Comparison of ENCODE assay signal across 9 mouse cellular contexts in the genomic region with DNA sequence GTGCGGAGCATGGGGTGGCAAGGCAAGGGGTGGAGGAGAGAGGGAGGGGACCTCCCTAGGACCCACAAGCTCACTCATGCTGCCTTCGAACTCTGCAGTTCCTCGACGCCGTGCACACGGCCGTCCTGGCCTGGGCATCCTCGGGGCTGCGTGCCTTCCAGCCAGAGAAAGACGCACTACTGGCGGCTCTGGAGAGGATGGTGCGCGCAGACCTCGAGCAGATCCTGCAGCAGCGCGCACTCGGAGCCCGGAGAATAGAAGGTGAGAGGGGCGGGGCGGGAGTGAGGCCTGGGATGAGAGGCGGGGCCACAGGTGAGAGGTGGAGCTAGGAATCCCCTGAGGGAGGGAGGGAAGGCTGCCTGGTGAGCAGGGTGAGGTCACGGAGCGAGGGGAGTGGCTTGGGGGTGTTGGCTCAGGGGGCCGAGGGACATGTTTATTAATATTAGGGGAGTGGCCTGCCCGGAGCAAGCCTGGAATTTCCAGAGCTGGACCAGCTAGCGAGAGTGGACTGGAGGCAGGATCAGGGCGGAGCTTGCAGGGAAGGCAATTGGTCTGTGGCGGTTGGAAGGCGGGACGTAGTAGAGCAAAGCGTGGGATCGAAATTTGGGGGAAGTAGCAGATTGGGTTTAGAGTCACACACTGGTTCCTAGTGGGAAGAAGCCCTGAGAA. TPM values are rescaled to one million over a fixed set of nuclear protein-coding genes. Genes with fewer than 3 reads are reported as not detected.
A peak's percentile ranks its signal among the peaks of the same experiment; 100 is the strongest.
DNase-seq lines count a peak whose midpoint lies in the region; ATAC-seq and TF ChIP-seq lines count a peak whose summit lies in the region.
"Had no signal": no experiment of that assay in that cellular context is flagged by ENCODE, and none has a peak within 500 bp of the region (broad histone marks: within the 10 kb centered on the region; RNA-seq: fewer than 3 reads in every experiment).

No protein-coding gene starts in this region.

- peak overlapping the region; percentile 51 for H3K9ac ChIP-seq in embryonic facial prominence, embryonic 11.5 days (replicated peaks; ENCODE audit: low read length)
- peak overlapping the region; percentile 25; the same call in 1 of the 2 replicates for H3K9ac ChIP-seq in heart, embryonic 12.5 days
- H3K9ac ChIP-seq in kidney, embryonic 15.5 days, result peak overlapping the region; percentile 41; the same call in 1 of the 2 replicates

- H3K4me2 ChIP-seq in embryonic facial prominence, embryonic 11.5 days (ENCODE audit: low read depth, low read length), result peak overlapping the region; percentile 76
- H3K4me2 ChIP-seq in heart, embryonic 12.5 days, result peak overlapping the region; percentile 67
- peak overlapping the region; percentile 66 for H3K4me2 ChIP-seq in kidney, embryonic 15.5 days

- TF ChIP-seq POLR2A in cerebellum, adult 2 months (IDR thresholded peaks at IDR 0.05; ENCODE audit: borderline replicate concordance, insufficient read depth, low read length), result no peak

- H3K27me3 ChIP-seq in cerebellum, adult 2 months (ENCODE audit: control insufficient read depth, insufficient read depth, low read length), result no peaks in the 10 kb centered on the region
- H3K27me3 ChIP-seq in embryonic facial prominence, embryonic 11.5 days (ENCODE audit: control insufficient read depth, insufficient read depth, low read length), result peaks cover 19% of the 10 kb centered on the region
- H3K27me3 ChIP-seq in heart, embryonic 12.5 days (replicated peaks), result peaks cover 72% of the 10 kb centered on the region
- H3K27me3 ChIP-seq in kidney, embryonic 15.5 days, result peaks cover 34% of the 10 kb centered on the region

- TF ChIP-seq CTCF in cerebellum, adult 2 months (IDR thresholded peaks at IDR 0.05; ENCODE audit: borderline replicate concordance, insufficient read depth, low read depth, low read length), result no peak

- 8% methylated on average over 32 of the region's 32 CpGs for WGBS in cerebellum, adult 2 months
- WGBS in embryonic facial prominence, embryonic 11.5 days, result under 1% methylated on average over 32 of the region's 32 CpGs
- 1% methylated on average over 32 of the region's 32 CpGs for WGBS in heart, embryonic 12.5 days
- 1% methylated on average over 32 of the region's 32 CpGs for WGBS in kidney, embryonic 15.5 days

- DNase-seq in cerebellum, postnatal 10 days, result peak; percentile 59 to 61
- DNase-seq in cerebellum, adult 2 months, result no peak
- peak; percentile 88 for DNase-seq in embryonic facial prominence, embryonic 11.5 days (ENCODE audit: low spot score)
- peak; percentile 84 for DNase-seq in lung, postnatal 14 days
- peak; percentile 79 for DNase-seq in retina, postnatal 1 day
- no peak for DNase-seq in natural killer cell, adult 2 months (ENCODE audit: low spot score in 2 of 2)

- H3K27ac ChIP-seq in cerebellum, adult 2 months (ENCODE audit: insufficient read depth, low read length), result no peak overlapping the region
- no peak overlapping the region for H3K27ac ChIP-seq in embryonic facial prominence, embryonic 11.5 days (replicated peaks; ENCODE audit: low read depth, low read length)
- no peak overlapping the region for H3K27ac ChIP-seq in heart, embryonic 12.5 days (ENCODE audit: poor library complexity, severe bottlenecking)
- H3K27ac ChIP-seq in kidney, embryonic 15.5 days, result no peak overlapping the region

- no peaks in the 10 kb centered on the region for H3K36me3 ChIP-seq in embryonic facial prominence, embryonic 11.5 days (replicated peaks; ENCODE audit: control insufficient read depth, insufficient read depth, low read depth, low read length)
- peaks cover 4% of the 10 kb centered on the region; the same call in 1 of the 2 replicates for H3K36me3 ChIP-seq in heart, embryonic 12.5 days
- H3K36me3 ChIP-seq in kidney, embryonic 15.5 days, result 0 out of 2 replicates have a peak, but pooled peaks cover 3% of the 10 kb centered on the region

- no peaks in the 10 kb centered on the region for H3K9me3 ChIP-seq in embryonic facial prominence, embryonic 11.5 days (replicated peaks; ENCODE audit: control insufficient read depth, low read length)
- no peaks in the 10 kb centered on the region for H3K9me3 ChIP-seq in heart, embryonic 12.5 days (replicated peaks)
- H3K9me3 ChIP-seq in kidney, embryonic 15.5 days (replicated peaks), result no peaks in the 10 kb centered on the region

- H3K4me3 ChIP-seq in cerebellum, adult 2 months (replicated peaks; ENCODE audit: insufficient read depth, low read depth, low read length), result no peak overlapping the region
- H3K4me3 ChIP-seq in embryonic facial prominence, embryonic 11.5 days (ENCODE audit: low read depth, low read length), result peak overlapping the region; percentile 39
- H3K4me3 ChIP-seq in heart, embryonic 12.5 days, result peak overlapping the region; percentile 36
- peak overlapping the region; percentile 37 for H3K4me3 ChIP-seq in kidney, embryonic 15.5 days (replicated peaks)

- H3K4me1 ChIP-seq in cerebellum, adult 2 months (ENCODE audit: control insufficient read depth, insufficient read depth, low read length), result no peaks in the 10 kb centered on the region
- H3K4me1 ChIP-seq in embryonic facial prominence, embryonic 11.5 days (ENCODE audit: control insufficient read depth, insufficient read depth, low read length), result peaks cover 6% of the 10 kb centered on the region
- peaks cover 17% of the 10 kb centered on the region for H3K4me1 ChIP-seq in heart, embryonic 12.5 days (replicated peaks)
- peaks cover 19% of the 10 kb centered on the region for H3K4me1 ChIP-seq in kidney, embryonic 15.5 days

- ATAC-seq in embryonic facial prominence, embryonic 11.5 days (replicated peaks; ENCODE audit: insufficient number of reproducible peaks, low FRiP score, low TSS enrichment, low read depth), result peak; percentile 62
- ATAC-seq in heart, embryonic 12.5 days (ENCODE audit: insufficient number of reproducible peaks, low FRiP score), result peak; percentile 60
- ATAC-seq in kidney, embryonic 15.5 days (replicated peaks; ENCODE audit: low FRiP score), result peak; percentile 86

RNA-seq across cellular contexts. Expression of a gene that starts 5.4 kb away (rescaled TPM):
- 3.4 and 3.7 TPM in 2 replicates for polyA plus RNA-seq in cerebellum, adult 2 months (2012; rRNA removed)
- 2.6 and 2.7 TPM in 2 replicates for polyA plus RNA-seq in embryonic facial prominence, embryonic 11.5 days (2014; fragmentation: Nextera tagmentation; extraction: Ambion mirVana)
- 2.2 and 2.4 TPM in 2 replicates for polyA plus RNA-seq in heart, embryonic 12.5 days (2016; fragmentation: Nextera tagmentation; extraction: Ambion mirVana)
- polyA plus RNA-seq in kidney, embryonic 15.5 days (2015; fragmentation: Nextera tagmentation; extraction: Ambion mirVana), result 4.7 and 5.6 TPM in 2 replicates

RNA-seq across cellular contexts. Expression of a gene that starts 8.0 kb away (rescaled TPM):
- 74.1 and 77.6 TPM in 2 replicates for polyA plus RNA-seq in cerebellum, adult 2 months (2012; rRNA removed)
- 45.2 and 48.2 TPM in 2 replicates for polyA plus RNA-seq in embryonic facial prominence, embryonic 11.5 days (2014; fragmentation: Nextera tagmentation; extraction: Ambion mirVana)
- 60.7 and 61.4 TPM in 2 replicates for polyA plus RNA-seq in heart, embryonic 12.5 days (2016; fragmentation: Nextera tagmentation; extraction: Ambion mirVana)
- polyA plus RNA-seq in kidney, embryonic 15.5 days (2015; fragmentation: Nextera tagmentation; extraction: Ambion mirVana), result 67.7 and 78.0 TPM in 2 replicates

RNA-seq across cellular contexts. Expression of a gene that starts 10.8 kb away (rescaled TPM):
- polyA plus RNA-seq in cerebellum, adult 2 months (2012; rRNA removed), result 42.5 and 42.8 TPM in 2 replicates
- polyA plus RNA-seq in embryonic facial prominence, embryonic 11.5 days (2014; fragmentation: Nextera tagmentation; extraction: Ambion mirVana), result 231 and 237 TPM in 2 replicates
- 178 and 179 TPM in 2 replicates for polyA plus RNA-seq in heart, embryonic 12.5 days (2016; fragmentation: Nextera tagmentation; extraction: Ambion mirVana)
- 232 and 247 TPM in 2 replicates for polyA plus RNA-seq in kidney, embryonic 15.5 days (2015; fragmentation: Nextera tagmentation; extraction: Ambion mirVana)

RNA-seq across cellular contexts. Expression of a gene that starts 34.1 kb away (rescaled TPM):
- 142 and 153 TPM in 2 replicates for polyA plus RNA-seq in cerebellum, adult 2 months (2012; rRNA removed)
- polyA plus RNA-seq in embryonic facial prominence, embryonic 11.5 days (2014; fragmentation: Nextera tagmentation; extraction: Ambion mirVana), result 11.2 and 14.4 TPM in 2 replicates
- 21.2 and 22.6 TPM in 2 replicates for polyA plus RNA-seq in heart, embryonic 12.5 days (2016; fragmentation: Nextera tagmentation; extraction: Ambion mirVana)
- polyA plus RNA-seq in kidney, embryonic 15.5 days (2015; fragmentation: Nextera tagmentation; extraction: Ambion mirVana), result 44.5 and 45.3 TPM in 2 replicates

RNA-seq across cellular contexts. Expression of a gene that starts 36.4 kb away (rescaled TPM):
- polyA plus RNA-seq in cerebellum, adult 2 months (2012; rRNA removed), result 0.10 and 0.11 TPM in 2 replicates
- polyA plus RNA-seq in embryonic facial prominence, embryonic 11.5 days (2014; fragmentation: Nextera tagmentation; extraction: Ambion mirVana), result 0.17 TPM in 1 of 2 replicates, not detected in the other
- polyA plus RNA-seq in heart, embryonic 12.5 days (2016; fragmentation: Nextera tagmentation; extraction: Ambion mirVana), result not detected in 2 replicates
- polyA plus RNA-seq in kidney, embryonic 15.5 days (2015; fragmentation: Nextera tagmentation; extraction: Ambion mirVana), result 0.18 and 0.36 TPM in 2 replicates
- polyA plus RNA-seq: large intestine, adult 2 months had no signal

Comparison
In these comparisons a context has a peak if more than half of its experiments do, and no peak if none do; other contexts are left out.
1. DNase-seq: peak in cerebellum, postnatal 10 days (2 of 2), embryonic facial prominence, embryonic 11.5 days (single experiment), lung, postnatal 14 days (single experiment) and retina, postnatal 1 day (single experiment); none in cerebellum, adult 2 months (0 of 2) and natural killer cell, adult 2 months (0 of 2).
2. Peak in every context shown above with its lines, with median percentiles within 50 percentile points of each other: ATAC-seq, H3K4me2 ChIP-seq and H3K9ac ChIP-seq.